Comparison of ENCODE assay signal across 9 mouse cellular contexts in the genomic region with DNA sequence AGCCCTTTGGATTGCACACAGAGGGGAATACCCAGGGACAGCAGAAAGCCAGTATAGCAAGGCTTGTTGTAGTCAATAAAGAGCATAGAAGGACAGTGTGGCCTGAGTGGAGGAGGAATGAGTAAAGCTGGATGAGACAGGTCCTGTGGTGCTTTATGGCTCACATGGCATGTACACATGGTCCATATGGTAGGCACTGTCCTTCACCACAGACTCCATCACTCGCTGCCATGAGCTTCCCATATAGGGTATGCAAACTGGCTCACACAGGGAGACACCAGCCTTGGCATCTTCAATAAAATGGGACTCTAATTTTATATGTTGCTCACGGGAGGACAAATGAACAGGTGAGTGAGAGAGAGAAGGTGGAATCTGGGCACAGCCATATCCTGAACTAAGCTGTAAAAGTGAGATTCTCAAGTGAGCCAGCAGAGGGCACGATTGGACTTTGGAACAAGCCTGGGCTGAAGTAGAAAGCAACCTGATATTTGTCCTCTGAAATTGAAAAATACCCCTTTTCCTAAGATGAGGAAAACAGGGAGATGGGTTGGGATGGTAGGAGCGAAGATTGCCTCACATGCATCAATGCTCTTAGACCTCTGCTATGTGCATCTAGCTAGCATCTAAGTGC. TPM values are rescaled to one million over a fixed set of nuclear protein-coding genes. Genes with fewer than 3 reads are reported as not detected.
DNase-seq lines count a peak whose midpoint lies in the region; ATAC-seq and TF ChIP-seq lines count a peak whose summit lies in the region.
"Had no signal": no experiment of that assay in that cellular context is flagged by ENCODE, and none has a peak within 500 bp of the region (broad histone marks: within the 10 kb centered on the region; RNA-seq: fewer than 3 reads in every experiment).

No protein-coding gene starts in this region.

- TF ChIP-seq CTCF in forebrain, postnatal 0 days (IDR thresholded peaks at IDR 0.05; ENCODE audit: low read depth), result peak; percentile 94

- WGBS in kidney, embryonic 16.5 days, result 21% methylated on average over 4 of the region's 4 CpGs
- WGBS in forebrain, postnatal 0 days, result 30% methylated on average over 4 of the region's 4 CpGs
- 31% methylated on average over 4 of the region's 4 CpGs for WGBS in limb, embryonic 14.5 days
- 36% methylated on average over 4 of the region's 4 CpGs for WGBS in neural tube, embryonic 13.5 days

- no peak overlapping the region for H3K4me3 ChIP-seq in kidney, embryonic 16.5 days (ENCODE audit: low read length)
- no peak overlapping the region for H3K4me3 ChIP-seq in forebrain, postnatal 0 days (ENCODE audit: low read depth, low read length)
- H3K4me3 ChIP-seq in limb, embryonic 14.5 days (replicated peaks; ENCODE audit: low read length), result no peak overlapping the region
- no peak overlapping the region for H3K4me3 ChIP-seq in neural tube, embryonic 13.5 days

- peak; percentile 14 for DNase-seq in kidney, adult 11 months
- peak; percentile 49 to 61 for DNase-seq in cerebellum, adult 18-20 months
- peak; percentile 89 for DNase-seq in forebrain, postnatal 0 days
- DNase-seq in kidney, adult 9 months, result peak; percentile 61
- DNase-seq in limb, embryonic 14.5 days (ENCODE audit: low spot score), result peak; percentile 71
- DNase-seq in urinary bladder, postnatal 36 days (ENCODE audit: low spot score in 2 of 2), result peak; percentile 52 to 55

- no peaks in the 10 kb centered on the region for H3K4me1 ChIP-seq in kidney, embryonic 16.5 days (ENCODE audit: insufficient read depth, low read length)
- H3K4me1 ChIP-seq in forebrain, postnatal 0 days (ENCODE audit: insufficient read depth), result no peaks in the 10 kb centered on the region
- H3K4me1 ChIP-seq in limb, embryonic 14.5 days (ENCODE audit: control insufficient read depth, insufficient read depth, low read length), result no peaks in the 10 kb centered on the region
- H3K4me1 ChIP-seq in neural tube, embryonic 13.5 days (replicated peaks), result no peaks in the 10 kb centered on the region

- no peak overlapping the region for H3K4me2 ChIP-seq in kidney, embryonic 16.5 days (replicated peaks; ENCODE audit: low read depth, low read length)
- H3K4me2 ChIP-seq in forebrain, postnatal 0 days (ENCODE audit: low read depth), result no peak overlapping the region
- no peak overlapping the region for H3K4me2 ChIP-seq in limb, embryonic 14.5 days (replicated peaks; ENCODE audit: low read depth, low read length, severe bottlenecking)
- no peak overlapping the region for H3K4me2 ChIP-seq in neural tube, embryonic 13.5 days

- H3K27ac ChIP-seq in kidney, embryonic 16.5 days (ENCODE audit: low read length), result no peak overlapping the region
- H3K27ac ChIP-seq in forebrain, postnatal 0 days (ENCODE audit: low read depth, low read length), result no peak overlapping the region
- H3K27ac ChIP-seq in limb, embryonic 14.5 days (replicated peaks; ENCODE audit: low read depth, low read length), result no peak overlapping the region
- no peak overlapping the region for H3K27ac ChIP-seq in neural tube, embryonic 13.5 days (replicated peaks)

- H3K27me3 ChIP-seq in kidney, embryonic 16.5 days (ENCODE audit: insufficient read depth, low read length), result no peaks in the 10 kb centered on the region
- no peaks in the 10 kb centered on the region for H3K27me3 ChIP-seq in forebrain, postnatal 0 days (ENCODE audit: insufficient read depth, low read length)
- H3K27me3 ChIP-seq in limb, embryonic 14.5 days (ENCODE audit: control insufficient read depth, insufficient read depth, low read length), result no peaks in the 10 kb centered on the region
- no peaks in the 10 kb centered on the region for H3K27me3 ChIP-seq in neural tube, embryonic 13.5 days

- H3K9ac ChIP-seq in kidney, embryonic 16.5 days (replicated peaks; ENCODE audit: low read length), result no peak overlapping the region
- H3K9ac ChIP-seq in forebrain, postnatal 0 days, result no peak overlapping the region
- H3K9ac ChIP-seq in limb, embryonic 14.5 days (ENCODE audit: low read depth, low read length, severe bottlenecking), result no peak overlapping the region
- no peak overlapping the region for H3K9ac ChIP-seq in neural tube, embryonic 13.5 days

- no peaks in the 10 kb centered on the region for H3K36me3 ChIP-seq in kidney, embryonic 16.5 days (ENCODE audit: insufficient read depth, low read length)
- no peaks in the 10 kb centered on the region for H3K36me3 ChIP-seq in forebrain, postnatal 0 days (ENCODE audit: insufficient read depth)
- H3K36me3 ChIP-seq in limb, embryonic 14.5 days (ENCODE audit: control insufficient read depth, insufficient read depth, low read length), result no peaks in the 10 kb centered on the region
- H3K36me3 ChIP-seq in neural tube, embryonic 13.5 days, result no peaks in the 10 kb centered on the region

- no peak for TF ChIP-seq POLR2A in limb, embryonic 14.5 days (IDR thresholded peaks at IDR 0.05; ENCODE audit: borderline replicate concordance, extremely low read depth, insufficient read depth, insufficient read length)

- no peaks in the 10 kb centered on the region for H3K9me3 ChIP-seq in kidney, embryonic 16.5 days (ENCODE audit: low read length)
- no peaks in the 10 kb centered on the region for H3K9me3 ChIP-seq in forebrain, postnatal 0 days (ENCODE audit: low read length)
- no peaks in the 10 kb centered on the region for H3K9me3 ChIP-seq in limb, embryonic 14.5 days (ENCODE audit: control insufficient read depth, low read length)
- H3K9me3 ChIP-seq in neural tube, embryonic 13.5 days, result no peaks in the 10 kb centered on the region

- ATAC-seq in kidney, embryonic 16.5 days (ENCODE audit: low FRiP score, low TSS enrichment), result no peak; the same call in 1 of the 2 replicates
- ATAC-seq in forebrain, postnatal 0 days, result peak; percentile 81
- ATAC-seq in limb, embryonic 14.5 days (ENCODE audit: low FRiP score, low read depth), result peak; percentile 44; the same call in 1 of the 2 replicates
- peak; percentile 63 for ATAC-seq in neural tube, embryonic 13.5 days (ENCODE audit: low read depth)

RNA-seq across cellular contexts. Expression of gene Trh, which starts 41.9 kb away (rescaled TPM):
- polyA plus RNA-seq in kidney, embryonic 16.5 days (2015; fragmentation: Nextera tagmentation; extraction: Ambion mirVana), result 7.2 TPM in 2 replicates
- 14.2 and 22.0 TPM in 2 replicates for total RNA-seq in forebrain, postnatal 0 days (2014; rRNA removed)
- polyA plus RNA-seq in forebrain, postnatal 0 days (2015; fragmentation: Nextera tagmentation; extraction: Ambion mirVana), result 10.3 and 13.0 TPM in 2 replicates
- polyA plus RNA-seq in limb, embryonic 14.5 days (2012; rRNA removed), result 0.18 and 0.28 TPM in 2 replicates
- polyA plus RNA-seq in limb, embryonic 14.5 days (2014; fragmentation: Nextera tagmentation; extraction: Ambion mirVana), result not detected in 2 replicates
- 0.68 and 0.79 TPM in 2 replicates for polyA plus RNA-seq in neural tube, embryonic 13.5 days (2015; fragmentation: Nextera tagmentation; extraction: Ambion mirVana)
- polyA plus RNA-seq: liver, embryonic 16.5 days had no signal

Comparison
In these comparisons a context has a peak if more than half of its experiments do, and no peak if none do; other contexts are left out.
1. DNase-seq: peak in every context shown above with its lines; median percentile 89 in forebrain, postnatal 0 days; 71 in limb, embryonic 14.5 days; 61 in kidney, adult 9 months; 55 in cerebellum, adult 18-20 months; 54 in urinary bladder, postnatal 36 days; 14 in kidney, adult 11 months.